Mouse (Mus musculus): ENCODE data around the gene Gp5. TPM values are rescaled to one million over a fixed set of nuclear protein-coding genes. Genes with fewer than 3 reads are reported as not detected.

The Gp5 gene
- polyA plus RNA-seq, 1 experiment = 0.11 TPM

- 5% methylated on average over 34 of the region's 34 CpGs for WGBS
- DNase-seq (ENCODE audit: low read depth, low spot score) = no peak
These were observed 27.6 kb downstream of the Gp5 start, which contains the start of gene Lrrc15 for GRCm38 (mm10) chr16:30282844-30283495. Gene Lrrc15 (minus strand): TSS chr16:30283256.

GRCm38 (mm10) chr16:30280676-30281297 is 29.8 kb downstream of the Gp5 start:
- DNase-seq (ENCODE audit: low read depth, low spot score) = no peak
- 42% methylated on average over 4 of the region's 4 CpGs for WGBS

GRCm38 (mm10) chr16:30278406-30278805 is 32.2 kb downstream of the Gp5 start:
- no peak for DNase-seq (ENCODE audit: low read depth, low spot score)
- WGBS = 42% methylated on average over 11 of the region's 11 CpGs

GRCm38 (mm10) chr16:30275558-30276340 is 34.8 kb downstream of the Gp5 start:
- WGBS = 70% methylated on average over 15 of the region's 15 CpGs
- DNase-seq (ENCODE audit: low read depth, low spot score) = no peak

GRCm38 (mm10) chr16:30273065-30273464 is 37.5 kb downstream of the Gp5 start:
- DNase-seq (ENCODE audit: low read depth, low spot score) = no peak
- 91% methylated on average over 8 of the region's 8 CpGs for WGBS

- WGBS = 55% methylated on average over 6 of the region's 6 CpGs
- no peak for DNase-seq (ENCODE audit: low read depth, low spot score)
These were observed 38.5 kb downstream of the Gp5 start for GRCm38 (mm10) chr16:30271941-30272595.

- DNase-seq (ENCODE audit: low read depth, low spot score) = no peak
- 65% methylated on average over 8 of the region's 8 CpGs for WGBS
These were observed 39.3 kb downstream of the Gp5 start for GRCm38 (mm10) chr16:30271223-30271761.

GRCm38 (mm10) chr16:30267359-30267758 is 43.2 kb downstream of the Gp5 start, which contains the start of gene Cpn2:
Gene Cpn2 (minus strand): TSS chr16:30267499.
- DNase-seq (ENCODE audit: low read depth, low spot score) = no peak
- WGBS = 35% methylated on average over 5 of the region's 5 CpGs

GRCm38 (mm10) chr16:30266561-30266960 is 44.0 kb downstream of the Gp5 start:
- WGBS = 87% methylated on average over 5 of the region's 5 CpGs
- DNase-seq (ENCODE audit: low read depth, low spot score) = no peak

- no peak for DNase-seq (ENCODE audit: low read depth, low spot score)
- WGBS = 61% methylated on average over 4 of the region's 4 CpGs
These were observed 45.0 kb downstream of the Gp5 start for GRCm38 (mm10) chr16:30265611-30266010.

GRCm38 (mm10) chr16:30263156-30263555 is 47.4 kb downstream of the Gp5 start:
- DNase-seq (ENCODE audit: low read depth, low spot score) = no peak

GRCm38 (mm10) chr16:30262664-30263063 is 47.9 kb downstream of the Gp5 start:
- 0% methylated on average over 2 of the region's 2 CpGs for WGBS

More at GRCm38 (mm10) chr16:30263156-30263555, 47.4 kb downstream of the Gp5 start:
- 49% methylated on average over 4 of the region's 4 CpGs for WGBS

GRCm38 (mm10) chr16:30262157-30262556 is 48.4 kb downstream of the Gp5 start:
- DNase-seq (ENCODE audit: low read depth, low spot score) = no peak
- 72% methylated on average over 10 of the region's 10 CpGs for WGBS

More at GRCm38 (mm10) chr16:30262664-30263063, 47.9 kb downstream of the Gp5 start:
- peak; percentile 71 for DNase-seq (ENCODE audit: low read depth, low spot score)

GRCm38 (mm10) chr16:30261341-30261740 is 49.2 kb downstream of the Gp5 start:
- 84% methylated on average over 9 of the region's 9 CpGs for WGBS
- no peak for DNase-seq (ENCODE audit: low read depth, low spot score)

- WGBS = 82% methylated on average over 15 of the region's 15 CpGs
- no peak for DNase-seq (ENCODE audit: low read depth, low spot score)
These were observed 50.5 kb downstream of the Gp5 start for GRCm38 (mm10) chr16:30260012-30260635.

GRCm38 (mm10) chr16:30259444-30259843 is 51.1 kb downstream of the Gp5 start:
- no peak for DNase-seq (ENCODE audit: low read depth, low spot score)

GRCm38 (mm10) chr16:30258441-30258840 is 52.1 kb downstream of the Gp5 start:
- DNase-seq (ENCODE audit: low read depth, low spot score) = no peak
- WGBS = 65% methylated on average over 7 of the region's 7 CpGs

More at GRCm38 (mm10) chr16:30259444-30259843, 51.1 kb downstream of the Gp5 start:
- WGBS = 85% methylated on average over 10 of the region's 10 CpGs

- DNase-seq (ENCODE audit: low read depth, low spot score) = no peak
- 46% methylated on average over 9 of the region's 9 CpGs for WGBS
These were observed 52.9 kb downstream of the Gp5 start for GRCm38 (mm10) chr16:30257718-30258117.

Measured in large intestine, adult 2 months (tissue).